Mouse (Mus musculus): Measurements from ENCODE around the gene D430041D05Rik. TPM values are rescaled to one million over a fixed set of nuclear protein-coding genes. Genes with fewer than 3 reads are reported as not detected.

D430041D05Rik gene
- polyA plus RNA-seq, 1 experiment from 2014 or later = 3.6 TPM

DNA sequence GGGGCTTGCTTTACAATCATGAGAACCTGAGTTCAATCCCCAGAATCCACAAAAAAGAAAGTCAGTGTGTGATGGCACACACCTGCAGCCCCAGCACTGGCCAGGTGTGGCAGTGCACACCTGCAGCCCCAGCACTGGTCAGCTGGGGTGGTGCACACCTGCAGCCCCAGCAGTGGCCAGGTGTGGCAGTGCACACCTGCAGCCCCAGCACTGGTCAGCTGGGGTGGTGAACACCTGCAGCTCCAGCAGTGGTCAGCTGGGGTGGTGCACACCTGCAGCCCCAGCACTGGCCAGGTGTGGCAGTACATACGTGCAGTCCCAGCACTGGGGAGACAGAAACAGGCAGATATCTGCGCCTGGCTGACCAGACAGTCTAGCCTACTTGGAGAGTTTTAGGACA lies 32.8 kb downstream of the D430041D05Rik start:
- no peaks in the 10 kb centered on the region for H3K36me3 ChIP-seq (ENCODE audit: control insufficient read depth, insufficient read depth, low read length)
- H3K4me1 ChIP-seq (ENCODE audit: control insufficient read depth, insufficient read depth, low read length) = no peaks in the 10 kb centered on the region
- H3K9ac ChIP-seq (ENCODE audit: low read length) = no peak overlapping the region
- ATAC-seq (ENCODE audit: insufficient read depth, low FRiP score, low TSS enrichment) (no peak), DNase-seq (ENCODE audit: low spot score) (no peak)
- no peaks in the 10 kb centered on the region for H3K27me3 ChIP-seq (ENCODE audit: control insufficient read depth, insufficient read depth, low read length)
- H3K9me3 ChIP-seq (ENCODE audit: control insufficient read depth, low read length) = no peaks in the 10 kb centered on the region
- H3K27ac ChIP-seq (ENCODE audit: low read depth, low read length) = no peak overlapping the region
- 75% methylated on average over 2 of the region's 2 CpGs for WGBS
- H3K4me3 ChIP-seq (ENCODE audit: low read depth, low read length) = no peak overlapping the region
- no peak overlapping the region for H3K4me2 ChIP-seq (ENCODE audit: low read depth)

- 67% methylated on average over 4 of the region's 4 CpGs for WGBS
- Histone ChIP-seq H3K9ac (ENCODE audit: low read length) (no peak overlapping the region), H3K4me3 (ENCODE audit: low read depth, low read length) (no peak overlapping the region), H3K27me3 (ENCODE audit: control insufficient read depth, insufficient read depth, low read length) (no peaks in the 10 kb centered on the region), H3K4me2 (ENCODE audit: low read depth) (no peak overlapping the region), H3K4me1 (ENCODE audit: control insufficient read depth, insufficient read depth, low read length) (0 out of 2 replicates have a peak, but pooled peaks cover 5% of the 10 kb centered on the region), H3K36me3 (ENCODE audit: control insufficient read depth, insufficient read depth, low read length) (no peaks in the 10 kb centered on the region), H3K27ac (ENCODE audit: low read depth, low read length) (no peak overlapping the region), H3K9me3 (ENCODE audit: control insufficient read depth, low read length) (no peaks in the 10 kb centered on the region)
- DNase-seq (ENCODE audit: low spot score) = no peak
- ATAC-seq (ENCODE audit: insufficient read depth, low FRiP score, low TSS enrichment) = no peak
These were observed 38.7 kb downstream of the D430041D05Rik start for GRCm38 (mm10) chr2:104372156-104372555.

DNA sequence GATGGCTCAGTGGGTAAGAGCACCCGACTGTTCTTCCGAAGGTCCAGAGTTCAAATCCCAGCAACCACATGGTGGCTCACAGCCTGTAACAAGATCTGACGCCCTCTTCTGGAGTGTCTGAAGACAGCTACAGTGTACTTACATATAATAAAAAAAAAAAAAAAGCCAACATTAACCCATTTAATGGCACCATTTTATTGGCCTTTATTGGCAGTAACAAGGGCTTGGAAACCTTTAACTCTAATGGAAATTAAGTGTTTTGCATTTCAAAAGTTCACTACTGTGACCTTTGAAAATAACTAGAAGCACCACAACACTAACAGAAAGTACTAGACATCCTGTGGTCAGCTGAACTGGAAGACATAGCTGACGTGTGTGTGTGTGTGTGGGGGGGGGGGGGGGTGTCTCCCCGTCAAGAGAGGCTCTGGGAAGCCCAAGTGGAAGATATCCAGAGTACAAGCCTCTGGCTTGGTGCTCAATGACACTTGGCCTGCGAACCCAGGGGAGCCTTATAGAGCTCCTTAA lies 39.1 kb downstream of the D430041D05Rik start:
- no peak overlapping the region for H3K4me2 ChIP-seq (ENCODE audit: low read depth)
- 0 out of 2 replicates have a peak, but pooled peaks cover 5% of the 10 kb centered on the region for H3K4me1 ChIP-seq (ENCODE audit: control insufficient read depth, insufficient read depth, low read length)
- no peaks in the 10 kb centered on the region for H3K9me3 ChIP-seq (ENCODE audit: control insufficient read depth, low read length)
- H3K4me3 ChIP-seq (ENCODE audit: low read depth, low read length) = no peak overlapping the region
- no peak overlapping the region for H3K9ac ChIP-seq (ENCODE audit: low read length)
- ATAC-seq (ENCODE audit: insufficient read depth, low FRiP score, low TSS enrichment) (no peak), DNase-seq (ENCODE audit: low spot score) (no peak)
- WGBS = 63% methylated on average over 6 of the region's 6 CpGs
- no peak overlapping the region for H3K27ac ChIP-seq (ENCODE audit: low read depth, low read length)
- no peaks in the 10 kb centered on the region for H3K27me3 ChIP-seq (ENCODE audit: control insufficient read depth, insufficient read depth, low read length)
- no peaks in the 10 kb centered on the region for H3K36me3 ChIP-seq (ENCODE audit: control insufficient read depth, insufficient read depth, low read length)

- 18% methylated on average over 6 of the region's 6 CpGs for WGBS
- H3K36me3 ChIP-seq (ENCODE audit: control insufficient read depth, insufficient read depth, low read length) = no peaks in the 10 kb centered on the region
- peak overlapping the region; percentile 42; the same call in 1 of the 2 replicates for H3K27ac ChIP-seq (ENCODE audit: low read depth, low read length)
- H3K4me3 ChIP-seq (ENCODE audit: low read depth, low read length) = no peak overlapping the region
- no peaks in the 10 kb centered on the region for H3K27me3 ChIP-seq (ENCODE audit: control insufficient read depth, insufficient read depth, low read length)
- H3K4me1 ChIP-seq (ENCODE audit: control insufficient read depth, insufficient read depth, low read length) = 0 out of 2 replicates have a peak, but pooled peaks cover 5% of the 10 kb centered on the region
- peak; percentile 87 for ATAC-seq (ENCODE audit: insufficient read depth, low FRiP score, low TSS enrichment)
- peak; percentile 43 for DNase-seq (ENCODE audit: low spot score)
- no peak overlapping the region for H3K4me2 ChIP-seq (ENCODE audit: low read depth)
- H3K9ac ChIP-seq (ENCODE audit: low read length) = no peak overlapping the region
- no peaks in the 10 kb centered on the region for H3K9me3 ChIP-seq (ENCODE audit: control insufficient read depth, low read length)
These were observed 42.9 kb downstream of the D430041D05Rik start for GRCm38 (mm10) chr2:104367836-104368298.

GRCm38 (mm10) chr2:104367291-104367690 lies 43.5 kb downstream of the D430041D05Rik start:
- no peak overlapping the region for H3K4me3 ChIP-seq (ENCODE audit: low read depth, low read length)
- no peaks in the 10 kb centered on the region for H3K36me3 ChIP-seq (ENCODE audit: control insufficient read depth, insufficient read depth, low read length)
- ATAC-seq (ENCODE audit: insufficient read depth, low FRiP score, low TSS enrichment) (peak; percentile 39; the same call in 1 of the 2 replicates), DNase-seq (ENCODE audit: low spot score) (no peak)
- WGBS = 76% methylated on average over 2 of the region's 2 CpGs
- H3K9me3 ChIP-seq (ENCODE audit: control insufficient read depth, low read length) = no peaks in the 10 kb centered on the region
- 0 out of 2 replicates have a peak, but pooled peaks cover 5% of the 10 kb centered on the region for H3K4me1 ChIP-seq (ENCODE audit: control insufficient read depth, insufficient read depth, low read length)
- no peak overlapping the region for H3K4me2 ChIP-seq (ENCODE audit: low read depth)
- no peaks in the 10 kb centered on the region for H3K27me3 ChIP-seq (ENCODE audit: control insufficient read depth, insufficient read depth, low read length)
- H3K27ac ChIP-seq (ENCODE audit: low read depth, low read length) = 0 out of 2 replicates have a peak overlapping the region, but pooled peaks have one; percentile 35
- H3K9ac ChIP-seq (ENCODE audit: low read length) = no peak overlapping the region

- no peak for DNase-seq (ENCODE audit: low spot score)
- no peak for ATAC-seq (ENCODE audit: insufficient read depth, low FRiP score, low TSS enrichment)
- Histone ChIP-seq H3K9ac (ENCODE audit: low read length) (no peak overlapping the region), H3K4me3 (ENCODE audit: low read depth, low read length) (no peak overlapping the region), H3K4me2 (ENCODE audit: low read depth) (no peak overlapping the region), H3K9me3 (ENCODE audit: control insufficient read depth, low read length) (no peaks in the 10 kb centered on the region), H3K4me1 (ENCODE audit: control insufficient read depth, insufficient read depth, low read length) (no peaks in the 10 kb centered on the region), H3K27me3 (ENCODE audit: control insufficient read depth, insufficient read depth, low read length) (no peaks in the 10 kb centered on the region), H3K27ac (ENCODE audit: low read depth, low read length) (no peak overlapping the region), H3K36me3 (ENCODE audit: control insufficient read depth, insufficient read depth, low read length) (no peaks in the 10 kb centered on the region)
- 81% methylated on average over 3 of the region's 3 CpGs for WGBS
These were observed 51.5 kb downstream of the D430041D05Rik start for GRCm38 (mm10) chr2:104359305-104359704.

DNA sequence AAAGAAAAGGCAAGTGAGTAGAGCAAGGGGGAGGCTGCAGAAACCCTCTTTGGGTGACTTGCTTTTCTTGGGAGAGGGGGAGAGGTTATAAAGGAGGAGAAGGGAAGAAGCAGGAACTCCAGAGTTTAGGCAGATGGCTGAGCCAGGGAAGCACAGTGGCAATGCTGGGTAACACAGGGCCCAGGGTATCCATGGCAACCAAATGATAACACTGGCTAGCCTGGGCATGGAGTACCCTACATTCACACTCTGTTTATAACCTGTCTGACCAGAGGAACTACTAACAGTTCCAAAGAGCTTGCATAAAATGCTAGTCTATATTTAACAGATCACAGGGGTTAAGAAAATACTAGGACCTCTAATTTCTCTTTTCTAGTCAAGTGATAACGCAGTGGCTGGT lies 51.9 kb downstream of the D430041D05Rik start:
- no peak for ATAC-seq (ENCODE audit: insufficient read depth, low FRiP score, low TSS enrichment)
- H3K9me3 ChIP-seq (ENCODE audit: control insufficient read depth, low read length) = no peaks in the 10 kb centered on the region
- 88% methylated on average over 1 of the region's 1 CpGs for WGBS
- H3K27me3 ChIP-seq (ENCODE audit: control insufficient read depth, insufficient read depth, low read length) = no peaks in the 10 kb centered on the region
- no peaks in the 10 kb centered on the region for H3K4me1 ChIP-seq (ENCODE audit: control insufficient read depth, insufficient read depth, low read length)
- H3K27ac ChIP-seq (ENCODE audit: low read depth, low read length) = no peak overlapping the region
- no peak overlapping the region for H3K4me3 ChIP-seq (ENCODE audit: low read depth, low read length)
- no peak for DNase-seq (ENCODE audit: low spot score)
- H3K9ac ChIP-seq (ENCODE audit: low read length) = no peak overlapping the region
- H3K4me2 ChIP-seq (ENCODE audit: low read depth) = no peak overlapping the region
- H3K36me3 ChIP-seq (ENCODE audit: control insufficient read depth, insufficient read depth, low read length) = no peaks in the 10 kb centered on the region

- WGBS = 88% methylated on average over 4 of the region's 4 CpGs
- Histone ChIP-seq H3K4me3 (ENCODE audit: low read depth, low read length) (no peak overlapping the region), H3K27ac (ENCODE audit: low read depth, low read length) (no peak overlapping the region), H3K9ac (ENCODE audit: low read length) (no peak overlapping the region), H3K27me3 (ENCODE audit: control insufficient read depth, insufficient read depth, low read length) (no peaks in the 10 kb centered on the region), H3K36me3 (ENCODE audit: control insufficient read depth, insufficient read depth, low read length) (no peaks in the 10 kb centered on the region), H3K4me1 (ENCODE audit: control insufficient read depth, insufficient read depth, low read length) (no peaks in the 10 kb centered on the region), H3K9me3 (ENCODE audit: control insufficient read depth, low read length) (no peaks in the 10 kb centered on the region), H3K4me2 (ENCODE audit: low read depth) (no peak overlapping the region)
- no peak for ATAC-seq (ENCODE audit: insufficient read depth, low FRiP score, low TSS enrichment)
- no peak for DNase-seq (ENCODE audit: low spot score)
These were observed 54.3 kb downstream of the D430041D05Rik start for GRCm38 (mm10) chr2:104356531-104356930.

GRCm38 (mm10) chr2:104354117-104354516 lies 56.7 kb downstream of the D430041D05Rik start:
- Histone ChIP-seq H3K9me3 (ENCODE audit: control insufficient read depth, low read length) (no peaks in the 10 kb centered on the region), H3K4me3 (ENCODE audit: low read depth, low read length) (no peak overlapping the region), H3K9ac (ENCODE audit: low read length) (no peak overlapping the region), H3K4me2 (ENCODE audit: low read depth) (no peak overlapping the region), H3K36me3 (ENCODE audit: control insufficient read depth, insufficient read depth, low read length) (no peaks in the 10 kb centered on the region), H3K27ac (ENCODE audit: low read depth, low read length) (no peak overlapping the region), H3K27me3 (ENCODE audit: control insufficient read depth, insufficient read depth, low read length) (no peaks in the 10 kb centered on the region), H3K4me1 (ENCODE audit: control insufficient read depth, insufficient read depth, low read length) (no peaks in the 10 kb centered on the region)
- ATAC-seq (ENCODE audit: insufficient read depth, low FRiP score, low TSS enrichment) (no peak), DNase-seq (ENCODE audit: low spot score) (no peak)
